Mouse (Mus musculus): ENCODE results near the gene Ndufa11. TPM values are rescaled to one million over a fixed set of nuclear protein-coding genes. Genes with fewer than 3 reads are reported as not detected.
A peak's percentile ranks its signal among the peaks of the same experiment; 100 is the strongest.

Ndufa11 gene
- polyA plus RNA-seq, 1 experiment from 2014 or later, result 425 TPM

DNA sequence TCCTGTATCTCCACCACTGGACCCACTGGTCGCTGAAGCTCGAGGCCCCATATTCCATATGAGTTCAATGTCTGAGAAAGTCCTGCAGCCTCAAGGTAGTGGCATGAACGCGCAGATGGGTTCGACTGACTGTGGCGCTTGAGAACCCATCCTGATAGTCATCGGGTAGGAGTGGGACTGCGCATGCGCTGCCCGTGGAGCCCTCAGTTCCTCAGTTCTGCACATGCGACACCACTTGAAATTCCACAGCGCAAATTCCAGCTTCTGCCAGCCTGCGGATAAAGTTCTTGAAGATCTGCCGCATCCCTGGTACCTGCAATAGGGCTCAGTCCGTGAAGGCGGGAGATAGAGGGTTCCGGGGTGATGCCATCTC lies 23.2 kb downstream of the Ndufa11 start:
- no peak overlapping the region for H3K27ac ChIP-seq (replicated peaks)
- H3K4me1 ChIP-seq, result 0 out of 2 replicates have a peak, but pooled peaks cover 3% of the 10 kb centered on the region
- no peak overlapping the region for H3K4me3 ChIP-seq (replicated peaks)
- H3K27me3 ChIP-seq, result no peaks in the 10 kb centered on the region
- WGBS, result 85% methylated on average over 17 of the region's 17 CpGs
- no peak for ATAC-seq (ENCODE audit: insufficient number of reproducible peaks, low FRiP score, low TSS enrichment, low read depth)
- H3K9ac ChIP-seq, result no peak overlapping the region
- H3K4me2 ChIP-seq (replicated peaks), result no peak overlapping the region
- no peaks in the 10 kb centered on the region for H3K9me3 ChIP-seq (replicated peaks)
- H3K36me3 ChIP-seq, result no peaks in the 10 kb centered on the region

- no peak for ATAC-seq (ENCODE audit: insufficient number of reproducible peaks, low FRiP score, low TSS enrichment, low read depth)
- no peak overlapping the region for H3K9ac ChIP-seq
- WGBS, result 32% methylated on average over 5 of the region's 5 CpGs
- 0 out of 2 replicates have a peak, but pooled peaks cover 3% of the 10 kb centered on the region for H3K4me1 ChIP-seq
- H3K27me3 ChIP-seq, result no peaks in the 10 kb centered on the region
- H3K36me3 ChIP-seq, result no peaks in the 10 kb centered on the region
- H3K27ac ChIP-seq (replicated peaks), result 0 out of 2 replicates have a peak overlapping the region, but pooled peaks have one; percentile 0
- no peak overlapping the region for H3K4me2 ChIP-seq (replicated peaks)
- no peak overlapping the region for H3K4me3 ChIP-seq (replicated peaks)
- no peaks in the 10 kb centered on the region for H3K9me3 ChIP-seq (replicated peaks)
Observed at GRCm38 (mm10) chr17:56744173-56744572, 26.6 kb downstream of the Ndufa11 start.

DNA sequence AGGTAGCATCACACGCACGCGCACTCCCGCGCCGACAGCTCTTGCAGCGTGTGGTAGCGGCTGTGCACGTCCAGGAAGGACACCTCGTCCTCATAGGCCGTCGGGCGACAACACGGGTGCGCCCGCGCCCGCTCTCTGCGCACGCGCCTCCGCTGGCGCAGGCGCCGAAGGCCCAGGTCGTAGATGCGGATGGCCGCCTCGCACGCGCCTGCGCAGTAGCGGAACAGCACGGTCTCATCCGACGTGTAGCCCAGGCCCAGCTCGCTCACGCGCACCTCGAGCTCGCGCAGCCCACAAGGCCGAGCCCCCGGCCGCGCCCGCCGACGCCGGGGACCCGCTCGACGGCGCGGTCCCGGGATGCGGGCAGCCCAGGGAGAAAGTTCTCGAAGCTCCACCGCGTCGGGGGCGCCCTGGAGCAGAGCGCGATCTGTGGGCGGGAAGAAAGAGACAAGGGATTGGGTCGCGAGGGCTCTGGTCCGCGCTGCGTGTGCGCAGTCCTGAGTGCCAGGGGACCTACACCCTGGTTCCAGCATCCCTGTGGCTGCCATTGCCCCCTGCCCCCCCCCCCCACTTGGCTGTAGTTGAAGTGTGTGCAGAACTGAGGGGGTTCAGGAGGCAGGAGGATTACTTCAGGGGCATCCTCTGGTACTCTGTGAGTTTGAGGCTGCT lies 34.0 kb downstream of the Ndufa11 start:
- ATAC-seq (ENCODE audit: insufficient number of reproducible peaks, low FRiP score, low TSS enrichment, low read depth), result peak; percentile 17; the same call in 1 of the 2 replicates
- no peak overlapping the region for H3K9ac ChIP-seq
- WGBS, result 28% methylated on average over 68 of the region's 71 CpGs
- no peaks in the 10 kb centered on the region for H3K36me3 ChIP-seq
- H3K27me3 ChIP-seq, result peaks cover 43% of the 10 kb centered on the region
- no peak overlapping the region for H3K27ac ChIP-seq (replicated peaks)
- H3K4me3 ChIP-seq (replicated peaks), result peak overlapping the region; percentile 31
- H3K4me2 ChIP-seq (replicated peaks), result peak overlapping the region; percentile 40
- H3K4me1 ChIP-seq, result peaks cover 34% of the 10 kb centered on the region
- H3K9me3 ChIP-seq (replicated peaks), result no peaks in the 10 kb centered on the region

DNA sequence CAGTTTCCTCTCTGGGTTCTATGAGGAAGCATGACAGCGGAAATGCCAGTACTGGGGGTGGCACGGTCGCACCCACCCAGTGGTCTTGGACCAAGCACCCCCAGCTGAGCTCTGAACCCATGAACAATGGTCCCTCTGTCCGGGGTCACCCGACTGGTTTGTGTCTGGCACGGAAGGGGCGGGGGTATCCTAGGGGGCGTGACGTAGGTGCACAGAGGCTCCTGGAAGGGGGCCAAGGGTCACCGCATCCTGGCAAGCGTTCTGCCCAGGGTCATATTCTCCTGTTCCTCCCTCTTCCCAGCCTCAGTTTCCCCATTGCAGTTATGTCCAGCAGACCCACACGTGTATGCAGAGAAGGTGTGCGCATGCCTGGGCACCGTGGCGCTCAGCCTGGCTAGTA lies 35.9 kb downstream of the Ndufa11 start:
- Histone ChIP-seq H3K36me3 (no peaks in the 10 kb centered on the region), H3K9me3 (replicated peaks) (no peaks in the 10 kb centered on the region), H3K4me2 (replicated peaks) (0 out of 2 replicates have a peak overlapping the region, but pooled peaks have one; percentile 27), H3K9ac (no peak overlapping the region), H3K27ac (replicated peaks) (no peak overlapping the region), H3K4me3 (replicated peaks) (no peak overlapping the region), H3K27me3 (peaks cover 46% of the 10 kb centered on the region), H3K4me1 (peaks cover 53% of the 10 kb centered on the region)
- ATAC-seq (ENCODE audit: insufficient number of reproducible peaks, low FRiP score, low TSS enrichment, low read depth), result no peak
- WGBS, result 23% methylated on average over 15 of the region's 15 CpGs

DNA sequence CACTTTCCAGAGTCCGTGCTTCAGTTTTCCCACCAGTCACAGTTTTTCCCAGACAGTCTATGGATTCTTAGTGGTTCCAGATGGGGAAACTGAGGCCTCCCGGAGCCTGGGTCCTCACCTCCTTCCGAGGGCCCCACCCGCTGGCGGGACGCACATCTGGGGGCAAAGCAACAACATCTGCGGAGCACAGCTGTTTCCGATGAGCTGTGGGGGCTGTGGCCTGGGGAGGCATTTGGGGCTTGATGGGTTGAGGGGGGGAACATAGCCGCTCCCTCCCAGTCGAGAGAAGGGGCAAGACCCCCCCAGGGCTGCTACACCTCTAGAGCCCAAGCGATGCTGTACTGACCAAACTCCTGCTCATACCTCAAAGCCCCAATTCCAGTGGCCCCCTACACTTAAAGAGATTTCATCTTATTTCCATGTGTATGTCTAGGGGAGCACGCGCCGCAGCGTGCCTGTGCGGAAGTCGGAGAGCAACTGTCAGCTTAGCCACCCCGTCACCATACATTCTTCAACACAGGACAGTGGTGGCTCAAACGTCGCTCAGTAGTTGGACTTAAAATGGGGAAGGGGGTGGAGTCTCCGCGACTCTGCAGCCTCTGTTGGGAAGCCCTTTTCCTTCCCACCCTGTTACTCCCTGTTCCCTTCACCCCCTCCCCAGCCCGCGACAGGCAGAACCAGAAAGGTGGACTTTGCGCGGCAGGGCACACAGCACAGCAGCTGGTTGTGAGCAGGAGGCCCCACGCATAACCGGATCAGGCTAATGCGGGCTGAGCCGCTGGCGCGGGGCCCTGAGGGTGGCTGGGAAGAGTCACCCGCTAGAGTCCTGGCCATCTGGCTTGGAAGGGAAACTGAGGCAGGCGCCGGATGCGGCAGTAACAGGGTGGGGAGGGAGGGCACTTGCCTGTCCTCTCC lies 37.0 kb downstream of the Ndufa11 start:
- 7% methylated on average over 36 of the region's 36 CpGs for WGBS
- Histone ChIP-seq H3K4me1 (peaks cover 57% of the 10 kb centered on the region), H3K9ac (no peak overlapping the region)

GRCm38 (mm10) chr17:56756703-56757399 lies 39.3 kb downstream of the Ndufa11 start:
- WGBS, result under 1% methylated on average over 51 of the region's 51 CpGs
- H3K27ac ChIP-seq (replicated peaks), result no peak overlapping the region
- peak overlapping the region; percentile 58 for H3K9ac ChIP-seq
- H3K36me3 ChIP-seq, result no peaks in the 10 kb centered on the region
- peaks cover 39% of the 10 kb centered on the region for H3K27me3 ChIP-seq
- H3K4me3 ChIP-seq (replicated peaks), result peak overlapping the region; percentile 61
- peaks cover 58% of the 10 kb centered on the region for H3K4me1 ChIP-seq
- no peaks in the 10 kb centered on the region for H3K9me3 ChIP-seq (replicated peaks)
- H3K4me2 ChIP-seq (replicated peaks), result peak overlapping the region; percentile 95
- ATAC-seq (ENCODE audit: insufficient number of reproducible peaks, low FRiP score, low TSS enrichment, low read depth), result peak; percentile 12; the same call in 1 of the 2 replicates

More for the DNA sequence above, 37.0 kb downstream of the Ndufa11 start:
- H3K4me3 ChIP-seq (replicated peaks), result 0 out of 2 replicates have a peak overlapping the region, but pooled peaks have one; percentile 4
- H3K4me2 ChIP-seq (replicated peaks), result peak overlapping the region; percentile 27
- H3K36me3 ChIP-seq, result no peaks in the 10 kb centered on the region
- H3K27ac ChIP-seq (replicated peaks), result no peak overlapping the region
- no peaks in the 10 kb centered on the region for H3K9me3 ChIP-seq (replicated peaks)
- no peak for ATAC-seq (ENCODE audit: insufficient number of reproducible peaks, low FRiP score, low TSS enrichment, low read depth)
- H3K27me3 ChIP-seq, result peaks cover 46% of the 10 kb centered on the region

- H3K4me1 ChIP-seq, result peaks cover 64% of the 10 kb centered on the region
- H3K27ac ChIP-seq (replicated peaks), result no peak within 1 kb of the TSS
- peak within 1 kb of the TSS; percentile 95 for H3K4me2 ChIP-seq (replicated peaks)
- H3K9ac ChIP-seq, result peak within 1 kb of the TSS; percentile 58
- H3K27me3 ChIP-seq, result peaks cover 32% of the 10 kb centered on the region
- WGBS, result 1% methylated on average over 41 of the region's 48 CpGs
- peak; percentile 68 for ATAC-seq (ENCODE audit: insufficient number of reproducible peaks, low FRiP score, low TSS enrichment, low read depth)
- H3K4me3 ChIP-seq (replicated peaks), result peak within 1 kb of the TSS; percentile 61
- H3K36me3 ChIP-seq, result no peaks in the 10 kb centered on the region
- no peaks in the 10 kb centered on the region for H3K9me3 ChIP-seq (replicated peaks)
Observed at GRCm38 (mm10) chr17:56757416-56758123, 40.0 kb downstream of the Ndufa11 start, which contains the start of gene Nrtn. Nrtn (minus strand) TSS chr17:56757530.

- H3K4me2 ChIP-seq (replicated peaks), result peak overlapping the region; percentile 95
- 7% methylated on average over 12 of the region's 12 CpGs for WGBS
Observed at GRCm38 (mm10) chr17:56758132-56758531, 40.6 kb downstream of the Ndufa11 start.

DNA sequence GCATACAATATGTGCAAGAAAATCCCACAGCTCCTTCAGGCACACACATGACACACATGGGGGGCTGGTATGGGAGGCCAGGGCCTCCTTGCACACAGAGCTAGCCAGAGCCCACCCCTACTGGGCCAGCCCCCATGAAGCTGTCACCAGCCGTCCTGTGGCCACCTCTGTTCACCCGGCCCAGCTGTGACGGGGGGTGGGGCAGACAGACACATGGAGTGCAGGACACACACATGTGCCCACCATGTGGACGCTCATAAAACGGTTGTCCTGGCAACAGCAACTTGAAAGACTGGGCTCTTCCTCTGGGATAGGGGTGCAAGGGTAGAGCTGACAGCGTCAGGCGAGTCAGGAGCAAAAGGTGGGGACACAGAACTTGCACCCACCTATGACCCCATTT lies 41.7 kb downstream of the Ndufa11 start:
- Histone ChIP-seq H3K36me3 (no peaks in the 10 kb centered on the region), H3K4me1 (peaks cover 60% of the 10 kb centered on the region), H3K27me3 (peaks cover 15% of the 10 kb centered on the region), H3K9me3 (replicated peaks) (no peaks in the 10 kb centered on the region), H3K9ac (no peak overlapping the region), H3K4me2 (replicated peaks) (no peak overlapping the region), H3K27ac (replicated peaks) (no peak overlapping the region), H3K4me3 (replicated peaks) (no peak overlapping the region)
- 44% methylated on average over 7 of the region's 7 CpGs for WGBS
- ATAC-seq (ENCODE audit: insufficient number of reproducible peaks, low FRiP score, low TSS enrichment, low read depth), result no peak

More at GRCm38 (mm10) chr17:56758132-56758531, 40.6 kb downstream of the Ndufa11 start:
- ATAC-seq (ENCODE audit: insufficient number of reproducible peaks, low FRiP score, low TSS enrichment, low read depth), result no peak
- peaks cover 69% of the 10 kb centered on the region for H3K4me1 ChIP-seq
- H3K4me3 ChIP-seq (replicated peaks), result peak overlapping the region; percentile 61; the same call in 1 of the 2 replicates
- no peak overlapping the region for H3K9ac ChIP-seq
- no peak overlapping the region for H3K27ac ChIP-seq (replicated peaks)
- no peaks in the 10 kb centered on the region for H3K36me3 ChIP-seq
- peaks cover 26% of the 10 kb centered on the region for H3K27me3 ChIP-seq
- no peaks in the 10 kb centered on the region for H3K9me3 ChIP-seq (replicated peaks)

DNA sequence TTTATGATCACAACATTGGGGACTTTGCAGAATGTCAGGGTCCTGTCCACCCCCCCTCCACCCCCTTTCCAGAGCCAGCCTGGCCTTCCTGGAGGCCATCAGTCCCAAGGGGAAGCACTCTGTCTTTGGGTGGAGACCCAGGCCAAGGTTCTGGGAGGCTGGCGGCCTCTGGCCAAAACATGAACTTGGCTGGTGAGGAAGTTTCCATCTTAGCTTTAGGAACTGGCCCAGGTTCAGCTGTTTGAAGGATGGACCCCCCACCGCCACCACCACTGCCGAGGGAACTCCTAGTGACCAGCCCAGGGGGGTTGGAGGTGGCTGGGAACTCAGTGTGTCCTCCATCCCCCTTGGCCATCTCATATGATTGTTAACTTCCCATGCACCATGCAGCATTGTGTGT lies 43.5 kb downstream of the Ndufa11 start:
- WGBS, result 66% methylated on average over 3 of the region's 3 CpGs
- no peak for ATAC-seq (ENCODE audit: insufficient number of reproducible peaks, low FRiP score, low TSS enrichment, low read depth)
- Histone ChIP-seq H3K4me1 (peaks cover 57% of the 10 kb centered on the region), H3K4me2 (replicated peaks) (no peak overlapping the region), H3K4me3 (replicated peaks) (no peak overlapping the region), H3K9me3 (replicated peaks) (no peaks in the 10 kb centered on the region), H3K27ac (replicated peaks) (no peak overlapping the region), H3K36me3 (no peaks in the 10 kb centered on the region), H3K27me3 (peaks cover 3% of the 10 kb centered on the region), H3K9ac (no peak overlapping the region)
